Mouse (Mus musculus) limb, embryonic 13.5 days (tissue): ENCODE measurements around the gene Slc16a10. TPM values are rescaled to one million over a fixed set of nuclear protein-coding genes. Genes with fewer than 3 reads are reported as not detected.

Experiments
- ATAC-seq: fragments of 200-750 bp; cut with Nextera tagmentation; 2 replicates; pipeline ENCODE4 v1.8.0; 2017; ENCODE audit warnings: low read depth, moderate number of reproducible peaks, moderate TSS enrichment; ENCODE audit not compliant: low FRiP score
- H3K27ac ChIP-seq: fragments of 300-500 bp; sonication (generic); 2 replicates; pipeline ENCODE4 v1.5.1; 2015; ENCODE audit warnings: inconsistent platforms, mild to moderate bottlenecking, moderate library complexity
- H3K27me3 ChIP-seq: fragments of 300-500 bp; sonication (generic); 2 replicates; pipeline ENCODE4 v1.6.1; 2015; ENCODE audit warnings: mild to moderate bottlenecking, inconsistent platforms
- H3K36me3 ChIP-seq: fragments of 300-500 bp; sonication (generic); 2 replicates; pipeline ENCODE4 v1.6.1; 2015; ENCODE audit warnings: inconsistent platforms, mild to moderate bottlenecking, moderate library complexity
- H3K4me1 ChIP-seq: fragments of 300-500 bp; sonication (generic); 2 replicates; pipeline ENCODE4 v1.6.1; 2015; ENCODE audit warnings: inconsistent platforms
- H3K4me2 ChIP-seq: fragments of 300-500 bp; sonication (generic); replicated peaks from 2 replicates; pipeline ENCODE4 v1.6.1; 2015; ENCODE audit warnings: inconsistent platforms, mild to moderate bottlenecking, moderate library complexity
- H3K4me3 ChIP-seq: fragments of 300-500 bp; sonication (generic); 2 replicates; pipeline ENCODE4 v1.5.1; 2015; ENCODE audit warnings: moderate library complexity, mild to moderate bottlenecking, inconsistent platforms
- H3K9ac ChIP-seq: fragments of 300-500 bp; sonication (generic); 2 replicates; pipeline ENCODE4 v1.6.1; 2015; ENCODE audit warnings: mild to moderate bottlenecking, inconsistent platforms
- H3K9me3 ChIP-seq: fragments of 300-500 bp; sonication (generic); 2 replicates; pipeline ENCODE4 v1.6.1; 2016; ENCODE audit warnings: inconsistent platforms
- WGBS: fragments of 180-500 bp; shearing (Covaris S2); methylation state at CpG from one replicate; pipeline ENCODE4 v1.1.7; 2015; 5-methylcytosine and 5-hydroxymethylcytosine counted together
- polyA plus RNA-seq: library from polyadenylated mRNA; unstranded; fragments of >200 nt; fragmentation: Nextera tagmentation; extraction: Ambion mirVana; gene quantifications from 2 replicates; pipeline ENCODE4 v1.2.1, GENCODE M21; 2015

Gene Slc16a10
- polyA plus RNA-seq, 1 experiment from 2014 or later, result 7.9 TPM

DNA sequence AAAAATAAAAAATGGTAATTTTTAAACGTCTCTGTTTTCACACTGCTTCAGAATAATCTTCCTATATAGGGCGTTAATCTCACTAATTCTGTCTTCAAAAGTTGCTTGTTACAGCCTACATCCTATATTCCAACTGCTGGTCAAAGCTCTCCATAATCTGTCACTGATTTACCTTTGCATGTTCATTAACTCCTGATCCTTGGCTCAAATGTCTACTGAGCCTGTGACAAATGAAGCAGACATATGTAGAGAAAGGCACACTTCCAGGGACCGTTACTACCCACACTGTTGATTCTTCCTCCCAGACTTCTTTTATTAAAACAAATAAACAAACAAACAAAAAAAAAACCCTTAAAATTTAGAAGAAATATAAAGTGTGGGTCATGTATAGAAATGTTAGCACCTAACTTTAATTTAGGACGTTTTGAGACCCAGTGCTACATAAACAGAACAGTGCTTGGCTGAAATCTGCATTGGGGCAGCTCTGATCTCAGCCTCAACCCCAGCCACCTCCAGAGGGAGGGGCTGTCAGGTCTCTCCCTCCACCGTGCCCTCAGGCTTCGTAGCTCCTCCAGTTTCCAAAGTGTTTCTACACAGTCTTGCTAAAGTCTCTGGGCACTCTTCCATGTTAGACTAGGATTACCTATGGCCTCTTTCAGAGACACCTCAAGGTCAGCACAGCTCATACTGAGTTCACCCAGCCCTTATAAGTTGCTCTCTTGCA is 83.8 kb downstream of the Slc16a10 start:
- H3K4me2 ChIP-seq, result no peak overlapping the region
- no peak overlapping the region for H3K27ac ChIP-seq
- ATAC-seq, result no peak
- H3K36me3 ChIP-seq, result no peaks in the 10 kb centered on the region
- no peaks in the 10 kb centered on the region for H3K9me3 ChIP-seq
- H3K27me3 ChIP-seq, result no peaks in the 10 kb centered on the region
- H3K9ac ChIP-seq, result no peak overlapping the region
- H3K4me1 ChIP-seq, result peaks cover 16% of the 10 kb centered on the region
- H3K4me3 ChIP-seq, result no peak overlapping the region
- 43% methylated on average over 6 of the region's 6 CpGs for WGBS

DNA sequence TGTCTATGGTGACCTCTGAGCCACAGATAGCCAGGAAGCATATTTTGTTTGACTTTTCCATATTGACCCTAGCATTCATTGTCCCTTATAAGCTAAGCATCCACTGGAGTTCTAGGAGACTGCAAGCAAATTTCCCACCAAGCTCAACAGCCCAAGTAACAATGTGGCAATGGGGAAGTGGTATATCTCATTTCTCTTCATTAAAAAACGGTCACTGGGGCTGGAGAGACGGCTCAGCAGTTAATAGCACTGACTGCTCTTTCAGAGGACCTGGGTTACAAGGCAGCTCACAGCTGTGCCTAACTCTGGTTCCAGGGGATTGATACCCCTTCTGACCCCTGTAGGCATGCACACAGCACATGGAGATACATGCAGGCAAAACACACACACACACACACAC is 84.4 kb downstream of the Slc16a10 start:
- H3K4me2 ChIP-seq, result no peak overlapping the region
- 25% methylated on average over 2 of the region's 2 CpGs for WGBS
- no peaks in the 10 kb centered on the region for H3K27me3 ChIP-seq
- peaks cover 14% of the 10 kb centered on the region for H3K4me1 ChIP-seq
- H3K36me3 ChIP-seq, result no peaks in the 10 kb centered on the region
- no peaks in the 10 kb centered on the region for H3K9me3 ChIP-seq
- H3K9ac ChIP-seq, result no peak overlapping the region
- ATAC-seq, result no peak
- no peak overlapping the region for H3K4me3 ChIP-seq
- no peak overlapping the region for H3K27ac ChIP-seq

DNA sequence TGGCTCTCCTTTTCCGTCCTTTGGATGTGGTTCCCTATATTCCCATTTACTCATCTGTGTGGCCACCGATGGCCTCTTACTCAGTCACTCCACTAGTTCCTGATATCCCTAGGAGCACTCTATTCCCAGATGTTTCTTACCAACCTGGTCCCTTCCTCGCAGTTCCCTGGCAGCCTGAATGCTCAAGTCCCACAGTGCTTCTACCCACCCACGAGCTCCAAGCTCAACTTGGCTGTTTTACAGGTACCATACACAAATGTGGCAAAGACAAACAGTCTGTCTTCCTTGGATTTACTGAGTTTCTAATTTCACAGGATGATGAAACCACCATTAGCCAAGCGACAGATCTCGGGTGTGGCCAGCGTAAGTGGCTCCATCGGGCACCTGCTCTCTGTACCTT is 87.6 kb downstream of the Slc16a10 start:
- no peaks in the 10 kb centered on the region for H3K9me3 ChIP-seq
- ATAC-seq, result no peak

GRCm38 (mm10) chr10:40053896-40054295 is 88.2 kb downstream of the Slc16a10 start:
- H3K4me3 ChIP-seq, result no peak overlapping the region
- H3K9ac ChIP-seq, result no peak overlapping the region
- ATAC-seq, result no peak
- H3K36me3 ChIP-seq, result no peaks in the 10 kb centered on the region
- peaks cover 9% of the 10 kb centered on the region for H3K4me1 ChIP-seq
- H3K27ac ChIP-seq, result no peak overlapping the region
- H3K4me2 ChIP-seq, result no peak overlapping the region
- no peaks in the 10 kb centered on the region for H3K9me3 ChIP-seq
- WGBS, result 90% methylated on average over 4 of the region's 4 CpGs
- no peaks in the 10 kb centered on the region for H3K27me3 ChIP-seq

More for the DNA sequence above, 87.6 kb downstream of the Slc16a10 start:
- Histone ChIP-seq H3K4me3 (no peak overlapping the region), H3K27ac (no peak overlapping the region), H3K27me3 (no peaks in the 10 kb centered on the region), H3K4me2 (no peak overlapping the region), H3K9ac (no peak overlapping the region), H3K4me1 (peaks cover 13% of the 10 kb centered on the region), H3K36me3 (no peaks in the 10 kb centered on the region)
- WGBS, result 89% methylated on average over 8 of the region's 8 CpGs

- Histone ChIP-seq H3K27me3 (no peaks in the 10 kb centered on the region), H3K36me3 (no peaks in the 10 kb centered on the region), H3K9me3 (no peaks in the 10 kb centered on the region), H3K4me2 (no peak overlapping the region), H3K4me3 (no peak overlapping the region), H3K9ac (no peak overlapping the region), H3K27ac (no peak overlapping the region), H3K4me1 (peaks cover 4% of the 10 kb centered on the region)
- WGBS, result 51% methylated on average over 3 of the region's 3 CpGs
- no peak for ATAC-seq
These were observed 88.7 kb downstream of the Slc16a10 start for GRCm38 (mm10) chr10:40053257-40053895.

GRCm38 (mm10) chr10:40051997-40052396 is 90.1 kb downstream of the Slc16a10 start:
- H3K9me3 ChIP-seq, result no peaks in the 10 kb centered on the region
- ATAC-seq, result no peak
- H3K4me3 ChIP-seq, result no peak overlapping the region
- H3K9ac ChIP-seq, result no peak overlapping the region; the same call in 1 of the 2 replicates
- no peaks in the 10 kb centered on the region for H3K27me3 ChIP-seq
- WGBS, result 93% methylated on average over 3 of the region's 3 CpGs
- no peak overlapping the region for H3K4me2 ChIP-seq
- H3K27ac ChIP-seq, result no peak overlapping the region
- no peaks in the 10 kb centered on the region for H3K36me3 ChIP-seq
- 0 out of 2 replicates have a peak, but pooled peaks cover 3% of the 10 kb centered on the region for H3K4me1 ChIP-seq

- Histone ChIP-seq H3K4me2 (no peak overlapping the region), H3K4me1 (0 out of 2 replicates have a peak, but pooled peaks cover 3% of the 10 kb centered on the region), H3K9me3 (no peaks in the 10 kb centered on the region), H3K9ac (no peak overlapping the region), H3K27me3 (no peaks in the 10 kb centered on the region), H3K27ac (no peak overlapping the region), H3K36me3 (no peaks in the 10 kb centered on the region), H3K4me3 (no peak overlapping the region)
- no peak for ATAC-seq
- 80% methylated on average over 2 of the region's 2 CpGs for WGBS
These were observed 91.3 kb downstream of the Slc16a10 start for GRCm38 (mm10) chr10:40050763-40051162.

DNA sequence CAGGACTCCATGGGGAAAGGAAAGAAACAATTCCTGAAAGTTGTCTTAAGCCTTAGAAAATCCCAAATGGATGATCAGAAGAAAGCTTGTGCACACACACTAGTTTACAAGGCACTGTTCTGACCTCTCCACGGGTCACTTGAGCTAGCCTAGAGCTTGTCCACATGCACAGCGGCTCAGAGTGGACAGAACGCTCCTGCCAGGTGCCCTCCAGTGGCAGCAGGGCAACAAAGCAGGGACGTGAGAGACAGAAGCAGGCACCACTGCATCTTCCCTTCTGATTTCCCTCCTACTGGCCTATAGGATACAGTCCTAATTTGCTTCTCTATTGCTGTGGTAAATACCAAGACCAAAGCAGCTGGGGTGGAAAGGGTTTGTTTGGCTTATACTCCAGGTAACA is 100.7 kb downstream of the Slc16a10 start:
- Histone ChIP-seq H3K36me3 (no peaks in the 10 kb centered on the region), H3K4me2 (no peak overlapping the region), H3K27ac (no peak overlapping the region), H3K9me3 (no peaks in the 10 kb centered on the region), H3K9ac (no peak overlapping the region), H3K4me3 (no peak overlapping the region), H3K4me1 (no peaks in the 10 kb centered on the region), H3K27me3 (no peaks in the 10 kb centered on the region)
- WGBS, result 25% methylated on average over 4 of the region's 4 CpGs
- no peak for ATAC-seq

- Histone ChIP-seq H3K9me3 (no peaks in the 10 kb centered on the region), H3K9ac (no peak overlapping the region), H3K27ac (no peak overlapping the region), H3K4me2 (no peak overlapping the region), H3K4me1 (no peaks in the 10 kb centered on the region), H3K27me3 (no peaks in the 10 kb centered on the region), H3K36me3 (no peaks in the 10 kb centered on the region), H3K4me3 (no peak overlapping the region)
- ATAC-seq, result no peak
- 74% methylated on average over 24 of the region's 24 CpGs for WGBS
These were observed 105.1 kb downstream of the Slc16a10 start for GRCm38 (mm10) chr10:40036686-40037560.

DNA sequence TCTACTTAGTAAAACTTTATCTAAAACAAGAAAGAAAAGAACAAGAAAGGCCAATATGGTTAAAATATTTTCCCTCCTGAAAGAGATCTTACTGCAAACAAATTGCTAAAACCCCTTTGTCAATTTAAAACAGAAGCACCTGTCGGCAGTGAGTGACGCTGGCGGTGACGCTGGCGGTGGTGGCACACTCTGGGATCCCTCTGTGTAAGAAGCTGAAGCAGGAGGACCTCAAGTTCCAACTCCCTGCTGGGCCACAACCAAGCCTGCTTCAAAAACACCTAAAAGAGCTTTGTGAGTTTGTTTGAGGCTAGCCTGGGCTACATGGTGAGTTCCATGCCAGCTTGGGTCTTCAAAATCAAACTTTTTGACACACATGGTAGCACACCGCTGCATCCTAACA is 107.1 kb downstream of the Slc16a10 start:
- H3K4me3 ChIP-seq, result no peak overlapping the region
- H3K4me1 ChIP-seq, result no peaks in the 10 kb centered on the region
- no peaks in the 10 kb centered on the region for H3K36me3 ChIP-seq
- 95% methylated on average over 6 of the region's 6 CpGs for WGBS
- H3K9me3 ChIP-seq, result no peaks in the 10 kb centered on the region
- no peak overlapping the region for H3K9ac ChIP-seq
- H3K4me2 ChIP-seq, result no peak overlapping the region
- no peak for ATAC-seq
- 0 out of 2 replicates have a peak, but pooled peaks cover 3% of the 10 kb centered on the region for H3K27me3 ChIP-seq
- no peak overlapping the region for H3K27ac ChIP-seq

GRCm38 (mm10) chr10:40032897-40033296 is 109.2 kb downstream of the Slc16a10 start:
- no peak for ATAC-seq
- Histone ChIP-seq H3K4me1 (no peaks in the 10 kb centered on the region), H3K27ac (no peak overlapping the region), H3K27me3 (0 out of 2 replicates have a peak, but pooled peaks cover 3% of the 10 kb centered on the region), H3K36me3 (no peaks in the 10 kb centered on the region), H3K9me3 (no peaks in the 10 kb centered on the region), H3K9ac (no peak overlapping the region), H3K4me2 (no peak overlapping the region), H3K4me3 (no peak overlapping the region)
- 82% methylated on average over 2 of the region's 2 CpGs for WGBS

DNA sequence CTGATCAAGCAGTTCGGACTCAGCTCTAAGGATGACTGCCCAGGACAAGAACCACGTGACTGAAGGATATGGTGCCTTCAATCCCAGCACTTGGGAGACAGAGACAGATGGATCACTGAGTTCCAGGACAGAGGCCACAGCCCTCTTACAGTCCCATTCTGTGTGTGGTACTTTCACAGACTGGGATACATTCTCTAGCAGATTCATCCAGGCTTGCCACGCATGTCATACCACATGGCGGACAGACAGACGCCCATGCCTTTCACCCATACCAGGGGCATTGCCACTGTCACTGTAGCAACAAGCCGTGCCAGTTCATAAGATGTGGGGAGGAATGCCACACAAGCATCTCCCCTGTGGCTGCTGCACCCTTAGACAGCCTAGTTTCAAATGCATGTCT is 111.3 kb downstream of the Slc16a10 start:
- Histone ChIP-seq H3K4me2 (no peak overlapping the region), H3K4me3 (no peak overlapping the region), H3K36me3 (no peaks in the 10 kb centered on the region), H3K9me3 (peaks cover 7% of the 10 kb centered on the region; the same call in 1 of the 2 replicates), H3K9ac (no peak overlapping the region), H3K4me1 (no peaks in the 10 kb centered on the region), H3K27ac (no peak overlapping the region), H3K27me3 (0 out of 2 replicates have a peak, but pooled peaks cover 3% of the 10 kb centered on the region)
- WGBS, result 90% methylated on average over 6 of the region's 6 CpGs
- ATAC-seq, result no peak
